Mouse (Mus musculus) intestine, postnatal 0 days (tissue): Measurements from ENCODE around the gene Igfbp1. TPM values are rescaled to one million over a fixed set of nuclear protein-coding genes. Genes with fewer than 3 reads are reported as not detected.

Experiments
- ATAC-seq: fragments of 200-750 bp; cut with Nextera tagmentation; 2 replicates; pipeline ENCODE4 v1.8.0; 2017; ENCODE audit warnings: mild to moderate bottlenecking, moderate TSS enrichment, moderate library complexity
- H3K27ac ChIP-seq: fragments of 300-500 bp; sonication (generic); 2 replicates; pipeline ENCODE4 v1.5.1; 2014; ENCODE audit warnings: mild to moderate bottlenecking, low read depth, low read length, moderate library complexity
- H3K27me3 ChIP-seq: fragments of 300-500 bp; sonication (generic); replicated peaks from 2 replicates; pipeline ENCODE4 v1.6.1; 2014; ENCODE audit warnings: low read length, mixed read lengths; ENCODE audit not compliant: control insufficient read depth, insufficient read depth
- H3K36me3 ChIP-seq: fragments of 300-500 bp; sonication (generic); 2 replicates; pipeline ENCODE4 v1.6.1; 2014; ENCODE audit warnings: mild to moderate bottlenecking, moderate library complexity; ENCODE audit not compliant: control insufficient read depth, insufficient read depth
- H3K4me1 ChIP-seq: fragments of 300-500 bp; sonication (generic); replicated peaks from 2 replicates; pipeline ENCODE4 v1.6.1; 2014; ENCODE audit warnings: antibody characterized with exemption, low read length, mixed read lengths; ENCODE audit not compliant: control insufficient read depth, insufficient read depth
- H3K4me2 ChIP-seq: fragments of 300-500 bp; sonication (generic); replicated peaks from 2 replicates; pipeline ENCODE4 v1.6.1; 2014; ENCODE audit warnings: low read depth, mild to moderate bottlenecking, moderate library complexity
- H3K4me3 ChIP-seq: fragments of 300-500 bp; sonication (generic); 2 replicates; pipeline ENCODE4 v1.5.1; 2014; ENCODE audit warnings: low read depth, low read length
- H3K9ac ChIP-seq: fragments of 300-500 bp; sonication (generic); 2 replicates; pipeline ENCODE4 v1.6.1; 2014; ENCODE audit warnings: mild to moderate bottlenecking, low read depth, low read length
- H3K9me3 ChIP-seq: fragments of 300-500 bp; sonication (generic); 2 replicates; pipeline ENCODE4 v1.6.1; 2016; ENCODE audit warnings: mixed run types; ENCODE audit not compliant: control insufficient read depth
- CTCF ChIP-seq: sonication (generic); IDR thresholded peaks from 2 replicates; pipeline ENCODE4 v1.5.1; 2016; ENCODE audit warnings: low read depth, mild to moderate bottlenecking, control low read depth, antibody characterized with exemption, moderate library complexity
- WGBS: fragments of 180-500 bp; shearing (Covaris S2); extraction: QIAGEN DNeasy Blood & Tissue Kit; methylation state at CpG from one replicate; pipeline ENCODE4 v1.1.7; 2014; 5-methylcytosine and 5-hydroxymethylcytosine counted together
- polyA plus RNA-seq: library from polyadenylated mRNA; unstranded; fragments of >200 nt; fragmentation: Nextera tagmentation; extraction: Ambion mirVana; gene quantifications from 2 replicates; pipeline ENCODE4 v1.2.1, GENCODE M21; 2015

The Igfbp1 gene
- polyA plus RNA-seq, 1 experiment from 2014 or later = 0.12 TPM

DNA sequence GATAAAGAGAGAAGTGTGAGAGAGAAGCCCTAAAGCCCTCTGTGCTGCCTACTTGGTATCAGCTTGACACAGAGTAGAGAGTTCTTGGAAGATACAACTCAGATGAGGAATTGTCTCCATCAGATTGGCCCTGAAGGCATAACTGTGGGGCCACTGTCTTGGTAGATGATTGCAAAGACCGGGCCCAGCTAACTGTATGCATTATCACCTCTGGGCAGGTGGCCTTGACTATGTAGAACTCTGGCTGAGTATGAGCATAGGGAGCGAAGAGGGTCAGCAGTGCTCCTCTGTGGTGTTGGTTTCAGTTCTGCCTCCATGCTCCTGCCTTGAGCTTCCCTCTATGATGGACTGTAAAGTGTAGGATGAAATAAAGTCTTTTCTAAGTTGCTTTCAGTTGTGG is 52.8 kb downstream of the Igfbp1 start:
- Histone ChIP-seq H3K4me1 (no peaks in the 10 kb centered on the region), H3K9me3 (no peaks in the 10 kb centered on the region), H3K27me3 (no peaks in the 10 kb centered on the region), H3K36me3 (no peaks in the 10 kb centered on the region), H3K4me3 (no peak overlapping the region), H3K27ac (no peak overlapping the region), H3K9ac (no peak overlapping the region), H3K4me2 (no peak overlapping the region)
- no peak for TF ChIP-seq CTCF
- ATAC-seq = no peak
- 86% methylated on average over 2 of the region's 2 CpGs for WGBS

DNA sequence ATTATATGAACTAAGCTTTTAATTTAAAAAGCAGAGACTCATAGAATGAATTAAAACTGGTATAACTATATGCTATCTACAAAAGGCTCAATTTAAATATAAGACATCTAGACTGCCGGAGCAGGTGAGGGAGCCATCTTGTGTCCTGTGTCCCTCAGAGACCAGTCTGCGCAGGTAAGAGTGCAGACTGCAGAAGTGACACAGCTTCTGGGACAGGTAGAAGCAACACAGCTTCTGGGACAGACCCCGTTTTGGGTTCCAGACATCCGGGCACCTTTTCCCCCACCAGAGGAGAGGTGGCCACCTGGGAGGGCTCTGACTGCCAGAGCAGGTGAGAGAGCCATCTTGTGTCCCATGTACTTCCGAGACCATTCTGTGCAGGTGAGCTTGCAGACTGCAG is 53.3 kb downstream of the Igfbp1 start:
- Histone ChIP-seq H3K36me3 (no peaks in the 10 kb centered on the region), H3K4me2 (no peak overlapping the region), H3K9me3 (no peaks in the 10 kb centered on the region), H3K9ac (no peak overlapping the region), H3K4me1 (no peaks in the 10 kb centered on the region), H3K4me3 (no peak overlapping the region), H3K27ac (no peak overlapping the region), H3K27me3 (no peaks in the 10 kb centered on the region)
- ATAC-seq = no peak
- WGBS = 91% methylated on average over 5 of the region's 5 CpGs
- no peak for TF ChIP-seq CTCF

Other genes with a start within 250 kb of the Igfbp1 start
- gene Adcy1, start 134.3 kb upstream of the Igfbp1 start, polyA plus RNA-seq = 0.40 and 0.52 TPM in 2 replicates
- not detected in 2 replicates for gene Gm11985, start 9.2 kb upstream of the Igfbp1 start, polyA plus RNA-seq
- gene Igfbp3, start 16.1 kb downstream of the Igfbp1 start, polyA plus RNA-seq = 52.7 and 57.1 TPM in 2 replicates